Mouse (Mus musculus): ENCODE results near the gene Tmem144. TPM values are rescaled to one million over a fixed set of nuclear protein-coding genes. Genes with fewer than 3 reads are reported as not detected.

The Tmem144 gene
- polyA plus RNA-seq, 1 experiment from 2014 or later: 10.5 TPM

- WGBS: 14% methylated on average over 10 of the region's 10 CpGs
These were observed 68.8 kb downstream of the Tmem144 start for GRCm38 (mm10) chr3:79783630-79784361.

DNA sequence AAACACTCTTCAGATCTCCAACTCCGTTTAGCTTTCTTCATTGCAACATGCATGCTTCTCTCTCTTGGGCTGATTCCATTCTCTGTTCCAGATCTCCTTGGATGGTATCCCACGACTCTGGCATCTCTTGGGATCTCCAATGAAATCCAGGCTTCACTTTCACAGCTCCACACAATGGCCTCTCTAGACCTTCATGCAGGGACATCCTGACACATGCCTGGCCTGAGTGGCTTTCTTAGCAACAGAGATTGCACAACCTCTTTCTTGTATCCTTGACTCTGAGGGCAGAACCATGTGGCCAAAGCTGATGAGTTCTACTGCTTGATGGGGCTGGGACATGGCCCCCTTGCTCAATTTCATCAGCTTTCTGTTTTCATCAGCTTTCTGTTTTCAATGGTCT, 79.9 kb downstream of the Tmem144 start:
- 57% methylated on average over 2 of the region's 2 CpGs for WGBS
- no peaks in the 10 kb centered on the region for H3K4me1 ChIP-seq (ENCODE audit: control insufficient read depth, insufficient read depth, low read length)
- H3K4me3 ChIP-seq (ENCODE audit: low read length): no peak overlapping the region
- no peak for ATAC-seq (replicated peaks; ENCODE audit: extremely low read depth, insufficient read depth, low FRiP score)
- no peak overlapping the region for H3K27ac ChIP-seq (ENCODE audit: low read length)
- no peak overlapping the region for H3K9ac ChIP-seq (ENCODE audit: low read length)
- no peaks in the 10 kb centered on the region for H3K27me3 ChIP-seq (ENCODE audit: control insufficient read depth, insufficient read depth, low read length)
- H3K36me3 ChIP-seq (ENCODE audit: control insufficient read depth, insufficient read depth): no peaks in the 10 kb centered on the region
- H3K9me3 ChIP-seq (replicated peaks; ENCODE audit: control insufficient read depth, low read length): no peaks in the 10 kb centered on the region
- no peak overlapping the region for H3K4me2 ChIP-seq (ENCODE audit: low read depth, low read length)

More at GRCm38 (mm10) chr3:79783630-79784361, 68.8 kb downstream of the Tmem144 start:
- Histone ChIP-seq H3K9me3 (replicated peaks; ENCODE audit: control insufficient read depth, low read length) (no peaks in the 10 kb centered on the region), H3K9ac (ENCODE audit: low read length) (peak overlapping the region; percentile 43), H3K27me3 (ENCODE audit: control insufficient read depth, insufficient read depth, low read length) (no peaks in the 10 kb centered on the region), H3K4me3 (ENCODE audit: low read length) (peak overlapping the region; percentile 35), H3K4me1 (ENCODE audit: control insufficient read depth, insufficient read depth, low read length) (peaks cover 7% of the 10 kb centered on the region; the same call in 1 of the 2 replicates), H3K4me2 (ENCODE audit: low read depth, low read length) (peak overlapping the region; percentile 53), H3K27ac (ENCODE audit: low read length) (peak overlapping the region; percentile 66), H3K36me3 (ENCODE audit: control insufficient read depth, insufficient read depth) (no peaks in the 10 kb centered on the region)
- peak; percentile 82 for ATAC-seq (replicated peaks; ENCODE audit: extremely low read depth, insufficient read depth, low FRiP score)

Other genes starting within 250 kb of the Tmem144 start
- 21.6 and 27.6 TPM in 2 replicates for gene 4930579G24Rik, start 223.7 kb downstream of the Tmem144 start, polyA plus RNA-seq (2015; fragmentation: Nextera tagmentation; extraction: Ambion mirVana)
- 227 and 228 TPM in 2 replicates for gene Etfdh, start 223.3 kb downstream of the Tmem144 start, polyA plus RNA-seq (2015; fragmentation: Nextera tagmentation; extraction: Ambion mirVana)
- gene Rxfp1, start 114.9 kb downstream of the Tmem144 start, polyA plus RNA-seq (2015; fragmentation: Nextera tagmentation; extraction: Ambion mirVana): 12.4 and 15.1 TPM in 2 replicates
- 61.6 and 61.7 TPM in 2 replicates for gene Fam198b, start 31.8 kb upstream of the Tmem144 start, polyA plus RNA-seq (2015; fragmentation: Nextera tagmentation; extraction: Ambion mirVana)

Data from heart, embryonic 16.5 days (tissue).